Mouse (Mus musculus) megakaryocyte, adult 5-6 weeks (primary cell): ENCODE results near the gene Gcdh. TPM values are rescaled to one million over a fixed set of nuclear protein-coding genes. Genes with fewer than 3 reads are reported as not detected.

Experiments used
- ATAC-seq: 2 replicates; pipeline ENCODE4 v1.8.0; 2016; ENCODE audit warnings: mild to moderate bottlenecking, inconsistent platforms; ENCODE audit not compliant: poor library complexity, severe bottlenecking
- total RNA-seq, 2 experiments: library from RNA; stranded (forward) in 1 of 2; stranded (reverse) in 1 of 2; fragments of 153-499, 151-499 nt in 1 of 2; fragments of 221-1000, 200-1000 nt in 1 of 2; gene quantifications; 2 replicates each; pipeline versions ENCODE4 v1.2.3 to v1.2.4; 2015 to 2017

Gcdh gene
- total RNA-seq, 2 experiments from 2014 or later, result 7.4 to 9.7 TPM

DNA sequence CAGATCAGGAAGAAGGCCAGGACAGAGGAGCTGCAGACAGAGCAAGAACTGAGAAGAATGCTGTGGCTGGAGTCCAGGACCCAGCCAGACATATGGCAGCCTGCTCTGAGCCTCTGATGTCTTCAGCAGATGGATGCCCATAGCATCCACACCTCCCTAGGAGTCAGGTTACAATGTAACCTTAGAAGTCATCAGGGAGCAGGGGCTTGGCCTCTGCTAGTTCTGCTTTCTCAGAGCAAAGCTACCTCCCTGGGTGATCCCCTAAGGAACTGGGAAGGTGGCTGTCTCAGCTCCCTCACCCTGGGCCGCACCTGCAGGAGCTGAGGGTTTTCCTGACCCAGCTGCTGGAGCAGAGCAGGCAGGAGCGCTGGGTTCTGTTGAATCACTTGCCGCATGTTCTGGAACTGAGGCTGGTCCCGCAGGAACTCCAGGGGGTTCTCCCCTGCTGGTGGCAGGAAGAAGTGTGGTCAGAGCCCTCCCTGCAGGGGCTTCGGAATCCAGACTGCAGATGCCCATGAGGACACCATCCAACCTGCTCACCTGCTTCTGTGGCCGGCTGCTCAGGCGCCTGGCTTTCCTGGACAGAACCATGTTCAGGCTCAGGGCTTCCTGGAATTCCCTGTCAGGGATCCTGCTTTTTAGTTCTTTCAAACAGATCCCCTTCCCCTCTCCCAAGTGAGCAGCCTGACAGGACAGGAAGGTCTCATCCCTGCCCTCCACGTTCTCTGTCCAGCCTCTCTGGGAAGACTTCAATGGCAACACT, 56.4 kb downstream of the Gcdh start:
- ATAC-seq, result no peak

Other genes with a start within 250 kb of the Gcdh start
Only the 30 nearest of the 32 such genes appear.
- gene Trmt1, start 207.6 kb downstream of the Gcdh start, total RNA-seq (2015), result 29.5 and 35.9 TPM in 2 replicates
- 37.6 and 40.4 TPM in 2 replicates for gene Trmt1, start 207.6 kb downstream of the Gcdh start, total RNA-seq (2017)
- 42.8 and 43.0 TPM in 2 replicates for gene Nacc1, start 206.1 kb downstream of the Gcdh start, total RNA-seq (2015)
- 31.8 and 36.8 TPM in 2 replicates for gene Nacc1, start 206.1 kb downstream of the Gcdh start, total RNA-seq (2017)
- 69.0 and 69.9 TPM in 2 replicates for gene Lyl1, start 192.5 kb downstream of the Gcdh start, total RNA-seq (2015)
- gene Lyl1, start 192.5 kb downstream of the Gcdh start, total RNA-seq (2017), result 60.3 and 62.0 TPM in 2 replicates
- 40.4 and 45.2 TPM in 2 replicates for gene G430095P16Rik, start 170.9 kb downstream of the Gcdh start, total RNA-seq (2015)
- gene G430095P16Rik, start 170.9 kb downstream of the Gcdh start, total RNA-seq (2017), result 20.6 and 25.5 TPM in 2 replicates
- 23.8 and 26.9 TPM in 2 replicates for gene Nfix, start 93.6 kb downstream of the Gcdh start, total RNA-seq (2015)
- gene Nfix, start 93.6 kb downstream of the Gcdh start, total RNA-seq (2017), result 7.7 and 17.0 TPM in 2 replicates
- 1.4 and 2.6 TPM in 2 replicates for gene Dand5, start 71.1 kb downstream of the Gcdh start, total RNA-seq (2015)
- 0.28 and 4.4 TPM in 2 replicates for gene Dand5, start 71.1 kb downstream of the Gcdh start, total RNA-seq (2017)
- 6.3 and 6.6 TPM in 2 replicates for gene Gadd45gip1, start 62.4 kb downstream of the Gcdh start, total RNA-seq (2015)
- 13.9 and 20.5 TPM in 2 replicates for gene Gadd45gip1, start 62.4 kb downstream of the Gcdh start, total RNA-seq (2017)
- gene Rad23a, start 53.3 kb downstream of the Gcdh start, total RNA-seq (2015), result 35.6 and 36.9 TPM in 2 replicates
- gene Rad23a, start 53.3 kb downstream of the Gcdh start, total RNA-seq (2017), result 27.6 and 29.5 TPM in 2 replicates
- gene Calr, start 47.0 kb downstream of the Gcdh start, total RNA-seq (2015), result 163 and 187 TPM in 2 replicates
- gene Calr, start 47.0 kb downstream of the Gcdh start, total RNA-seq (2017), result 821 and 830 TPM in 2 replicates
- 11.6 and 17.3 TPM in 2 replicates for gene Farsa, start 36.9 kb downstream of the Gcdh start, total RNA-seq (2015)
- 49.7 and 53.4 TPM in 2 replicates for gene Farsa, start 36.9 kb downstream of the Gcdh start, total RNA-seq (2017)
- 67.7 and 97.1 TPM in 2 replicates for gene Syce2, start 21.8 kb downstream of the Gcdh start, total RNA-seq (2015)
- 46.2 and 47.5 TPM in 2 replicates for gene Syce2, start 21.8 kb downstream of the Gcdh start, total RNA-seq (2017)
- 2.0 and 5.2 TPM in 2 replicates for gene Klf1, start 8.0 kb upstream of the Gcdh start, total RNA-seq (2015)
- gene Klf1, start 8.0 kb upstream of the Gcdh start, total RNA-seq (2017), result 1.8 and 8.7 TPM in 2 replicates
- 15.2 and 30.1 TPM in 2 replicates for gene Dnase2a, start 14.6 kb upstream of the Gcdh start, total RNA-seq (2015)
- 27.4 and 39.0 TPM in 2 replicates for gene Dnase2a, start 14.6 kb upstream of the Gcdh start, total RNA-seq (2017)
- gene Mast1, start 43.4 kb upstream of the Gcdh start, total RNA-seq (2015), result 0.02 TPM in 1 of 2 replicates, not detected in the other
- 0.07 and 0.08 TPM in 2 replicates for gene Mast1, start 43.4 kb upstream of the Gcdh start, total RNA-seq (2017)
- not detected in 2 replicates for gene Rtbdn, start 53.1 kb upstream of the Gcdh start, total RNA-seq (2015)
- not detected in 2 replicates for gene Rtbdn, start 53.1 kb upstream of the Gcdh start, total RNA-seq (2017)
- 3.2 TPM in 1 of 2 replicates, not detected in the other for gene Gm49661, start 75.5 kb upstream of the Gcdh start, total RNA-seq (2015)
- gene Gm49661, start 75.5 kb upstream of the Gcdh start, total RNA-seq (2017), result not detected in 2 replicates
- gene Prdx2, start 75.7 kb upstream of the Gcdh start, total RNA-seq (2015), result 180 and 184 TPM in 2 replicates
- 230 and 256 TPM in 2 replicates for gene Prdx2, start 75.7 kb upstream of the Gcdh start, total RNA-seq (2017)
- gene Rnaseh2a, start 75.8 kb upstream of the Gcdh start, total RNA-seq (2015), result 56.8 and 75.8 TPM in 2 replicates
- gene Rnaseh2a, start 75.8 kb upstream of the Gcdh start, total RNA-seq (2017), result 41.1 and 49.0 TPM in 2 replicates
- 45.5 and 60.4 TPM in 2 replicates for gene Junb, start 84.8 kb upstream of the Gcdh start, total RNA-seq (2015)
- 110 and 125 TPM in 2 replicates for gene Junb, start 84.8 kb upstream of the Gcdh start, total RNA-seq (2017)
- gene Hook2, start 96.7 kb upstream of the Gcdh start, total RNA-seq (2015), result 0.82 and 1.1 TPM in 2 replicates
- gene Hook2, start 96.7 kb upstream of the Gcdh start, total RNA-seq (2017), result 3.1 and 6.6 TPM in 2 replicates
- gene Best2, start 120.6 kb upstream of the Gcdh start, total RNA-seq (2015), result 0.07 TPM in 1 of 2 replicates, not detected in the other
- not detected in 2 replicates for gene Best2, start 120.6 kb upstream of the Gcdh start, total RNA-seq (2017)
- 52.5 and 64.0 TPM in 2 replicates for gene Asna1, start 131.4 kb upstream of the Gcdh start, total RNA-seq (2015)
- 61.2 and 65.5 TPM in 2 replicates for gene Asna1, start 131.4 kb upstream of the Gcdh start, total RNA-seq (2017)
- 138 and 141 TPM in 2 replicates for gene Trir, start 132.9 kb upstream of the Gcdh start, total RNA-seq (2015)
- gene Trir, start 132.9 kb upstream of the Gcdh start, total RNA-seq (2017), result 411 and 422 TPM in 2 replicates
- gene Tnpo2, start 143.0 kb upstream of the Gcdh start, total RNA-seq (2015), result 13.2 and 18.8 TPM in 2 replicates
- 13.1 and 17.7 TPM in 2 replicates for gene Tnpo2, start 143.0 kb upstream of the Gcdh start, total RNA-seq (2017)
- gene Fbxw9, start 166.1 kb upstream of the Gcdh start, total RNA-seq (2015), result 2.1 and 4.1 TPM in 2 replicates
- gene Fbxw9, start 166.1 kb upstream of the Gcdh start, total RNA-seq (2017), result 3.0 and 3.2 TPM in 2 replicates
- not detected in 2 replicates for gene Gm5741, start 174.1 kb upstream of the Gcdh start, total RNA-seq (2015)
- not detected in 2 replicates for gene Gm5741, start 174.1 kb upstream of the Gcdh start, total RNA-seq (2017)
- 50.9 and 55.1 TPM in 2 replicates for gene Dhps, start 177.8 kb upstream of the Gcdh start, total RNA-seq (2015)
- gene Dhps, start 177.8 kb upstream of the Gcdh start, total RNA-seq (2017), result 26.9 and 30.2 TPM in 2 replicates
- gene Wdr83os, start 186.8 kb upstream of the Gcdh start, total RNA-seq (2015), result 116 and 119 TPM in 2 replicates
- 27.8 and 39.4 TPM in 2 replicates for gene Wdr83os, start 186.8 kb upstream of the Gcdh start, total RNA-seq (2017)
- gene Wdr83, start 187.4 kb upstream of the Gcdh start, total RNA-seq (2015), result 17.0 and 20.5 TPM in 2 replicates
- gene Wdr83, start 187.4 kb upstream of the Gcdh start, total RNA-seq (2017), result 9.9 and 12.5 TPM in 2 replicates
- 204 TPM in 2 replicates for gene Man2b1, start 189.3 kb upstream of the Gcdh start, total RNA-seq (2015)
- 159 and 161 TPM in 2 replicates for gene Man2b1, start 189.3 kb upstream of the Gcdh start, total RNA-seq (2017)